Mouse (Mus musculus) cerebellum, postnatal 14 days (tissue): ENCODE data around the gene Misp.
A peak's percentile ranks its signal among the peaks of the same experiment; 100 is the strongest.

Experiments used
- DNase-seq, 2 experiments: peaks; one replicate each; pipeline ENCODE4 v3.0.0; 2021; ENCODE audit warnings: mixed read lengths in 2 of 2

Misp gene

GRCm38 (mm10) chr10:79824413-79824812 lies 3.6 kb downstream of the Misp start:
- no peak for DNase-seq

- DNase-seq = no peak
These were observed 10.8 kb downstream of the Misp start for GRCm38 (mm10) chr10:79831583-79831982.

DNA sequence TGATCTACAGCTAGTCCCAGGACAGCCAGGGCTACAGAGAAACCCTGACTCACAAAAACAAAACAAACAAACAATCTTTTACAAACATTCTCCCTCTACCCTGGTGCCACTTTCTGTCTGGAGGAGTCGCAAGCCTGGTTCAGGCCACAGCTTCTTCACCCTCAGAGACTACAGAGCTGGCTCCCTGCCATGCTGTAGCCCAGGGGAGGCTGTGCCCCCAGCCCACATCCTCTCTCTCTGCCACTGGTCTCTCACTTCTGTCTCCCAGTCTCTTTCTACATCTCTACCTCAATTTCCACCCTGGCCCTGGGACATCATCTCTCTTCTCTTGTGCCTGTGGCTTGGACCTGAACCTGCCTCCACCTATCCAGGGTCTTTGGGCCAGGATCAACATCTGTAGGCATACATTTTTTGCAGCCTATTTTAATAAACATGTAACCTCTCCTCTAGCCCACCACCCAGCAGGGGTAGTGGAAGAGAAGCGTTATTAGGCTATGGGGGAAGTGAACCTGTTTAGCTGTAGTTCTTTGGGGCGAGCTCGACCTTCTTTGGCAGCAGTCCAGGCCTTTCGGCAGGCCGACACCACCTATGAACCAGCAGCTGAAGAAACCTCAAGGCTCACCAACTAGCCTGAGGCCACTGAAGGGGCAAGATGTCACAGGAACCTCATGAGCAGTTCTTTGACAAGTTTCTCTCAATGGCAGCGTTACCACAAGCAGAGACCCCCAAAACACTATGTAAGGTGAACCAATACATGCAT lies 11.4 kb downstream of the Misp start:
- DNase-seq = no peak

DNA sequence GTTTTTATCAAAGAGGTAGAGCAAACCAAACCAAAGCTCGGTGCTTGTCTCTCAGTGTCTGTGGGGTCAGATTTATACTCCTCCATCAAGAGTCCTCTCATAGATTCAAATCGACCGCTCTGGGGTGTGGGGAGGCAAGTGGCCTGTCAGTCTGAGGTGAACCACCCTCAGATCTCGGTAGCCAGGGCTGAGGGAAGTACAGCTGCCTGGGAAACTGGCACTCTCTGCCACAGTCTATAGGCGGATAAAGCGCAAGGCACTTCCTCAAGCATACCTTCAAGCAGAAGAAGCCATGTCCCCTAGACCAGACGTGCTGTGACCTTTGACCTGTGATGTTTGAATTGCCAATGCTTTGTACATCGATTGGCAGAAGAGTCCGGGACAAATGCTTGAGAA lies 12.0 kb downstream of the Misp start:
- no peak for DNase-seq

GRCm38 (mm10) chr10:79834769-79835398 lies 14.1 kb downstream of the Misp start:
- DNase-seq = peak; percentile 88 to 90

- DNase-seq = no peak
These were observed 16.1 kb downstream of the Misp start for GRCm38 (mm10) chr10:79836918-79837317.

- no peak for DNase-seq
These were observed 17.4 kb downstream of the Misp start for GRCm38 (mm10) chr10:79838151-79838550.

DNA sequence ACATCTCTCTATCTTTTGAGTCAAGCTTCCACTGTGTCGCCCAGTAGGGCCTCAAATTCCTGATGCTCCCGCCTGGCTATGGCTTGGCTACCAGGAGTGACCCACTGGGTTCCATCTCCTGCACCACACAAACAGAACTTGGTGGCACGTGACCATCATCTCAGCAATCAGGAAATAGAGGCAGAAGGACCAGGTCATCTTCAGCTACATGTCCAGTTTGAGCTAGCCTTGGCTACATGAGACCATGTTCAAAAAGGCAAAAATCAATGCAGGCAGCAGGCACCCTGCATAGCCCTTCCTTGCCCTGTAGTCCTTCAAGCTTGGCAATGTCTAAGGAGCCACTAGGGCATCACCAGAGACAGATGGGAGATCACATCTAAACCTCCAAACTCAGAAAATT lies 19.3 kb downstream of the Misp start:
- peak in 1 of 2 experiments; percentile 10 for DNase-seq

- DNase-seq = peak; percentile 69 to 73
These were observed 20.1 kb downstream of the Misp start for GRCm38 (mm10) chr10:79840644-79841551.

- DNase-seq = no peak
These were observed 21.5 kb downstream of the Misp start for GRCm38 (mm10) chr10:79842322-79842721.

DNA sequence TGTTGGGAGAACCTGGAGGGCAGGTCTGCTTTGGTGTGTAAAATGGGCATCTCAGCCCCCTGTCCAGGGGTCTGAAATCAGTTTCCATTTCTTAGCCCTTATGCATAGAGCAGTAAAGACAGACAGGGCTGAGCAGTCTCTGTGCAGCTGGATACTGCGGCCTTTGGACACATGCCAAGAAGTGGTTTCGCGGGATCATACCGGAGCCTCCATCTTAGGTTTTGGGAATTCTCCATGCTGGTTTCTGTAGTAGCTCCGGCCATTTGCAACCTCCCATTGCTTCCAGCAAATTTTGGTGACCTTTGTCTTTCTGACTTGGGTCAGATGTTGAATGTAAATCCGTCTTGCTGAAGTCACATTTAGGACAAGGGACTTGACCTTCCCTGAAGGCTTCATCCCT lies 22.7 kb downstream of the Misp start:
- peak in 1 of 2 experiments; percentile 50 for DNase-seq

- DNase-seq = no peak
These were observed 25.8 kb downstream of the Misp start for GRCm38 (mm10) chr10:79846553-79846952.

- DNase-seq = no peak
These were observed 29.3 kb downstream of the Misp start for GRCm38 (mm10) chr10:79849941-79850628.

DNA sequence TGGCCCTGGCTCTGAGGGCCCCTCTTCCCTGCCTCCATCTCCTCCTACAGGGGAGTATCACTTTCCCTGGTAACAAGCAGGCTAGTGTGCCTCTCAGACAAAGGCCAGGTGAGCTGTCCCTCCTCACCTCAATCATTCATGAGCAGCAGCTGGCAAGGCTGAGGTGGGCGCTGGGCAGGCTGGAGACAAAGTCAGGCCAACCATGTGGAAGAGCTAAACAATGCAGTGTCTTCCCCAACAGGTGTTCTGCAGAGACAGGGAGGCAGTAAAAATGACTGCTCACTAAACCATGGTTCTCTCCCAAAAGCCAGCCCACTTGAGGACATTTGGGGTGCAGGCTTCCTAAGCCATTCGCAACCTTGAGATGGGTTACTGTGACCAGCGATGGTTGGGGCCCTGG lies 30.9 kb downstream of the Misp start:
- no peak for DNase-seq

GRCm38 (mm10) chr10:79852107-79852789 lies 31.5 kb downstream of the Misp start:
- DNase-seq = no peak

DNA sequence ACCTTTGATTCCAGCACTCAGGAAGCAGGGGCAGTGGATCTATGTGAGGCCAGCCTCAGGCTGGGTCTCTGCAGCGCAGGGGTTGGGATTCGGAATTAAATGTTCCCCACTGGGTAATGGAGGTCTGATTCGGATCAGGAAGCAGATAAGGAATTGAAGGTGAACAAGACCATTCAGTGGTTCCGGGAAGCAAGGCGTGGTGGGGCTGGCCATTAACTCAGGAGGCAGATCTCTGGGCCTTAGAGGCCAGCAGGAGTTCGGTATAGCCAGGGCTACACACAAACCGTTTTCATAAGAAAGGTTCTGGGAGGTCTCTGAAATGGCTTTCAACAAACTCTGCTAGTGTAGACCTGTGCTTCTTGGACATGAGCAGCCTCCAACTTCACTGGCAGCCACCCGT lies 32.0 kb downstream of the Misp start:
- no peak for DNase-seq

DNA sequence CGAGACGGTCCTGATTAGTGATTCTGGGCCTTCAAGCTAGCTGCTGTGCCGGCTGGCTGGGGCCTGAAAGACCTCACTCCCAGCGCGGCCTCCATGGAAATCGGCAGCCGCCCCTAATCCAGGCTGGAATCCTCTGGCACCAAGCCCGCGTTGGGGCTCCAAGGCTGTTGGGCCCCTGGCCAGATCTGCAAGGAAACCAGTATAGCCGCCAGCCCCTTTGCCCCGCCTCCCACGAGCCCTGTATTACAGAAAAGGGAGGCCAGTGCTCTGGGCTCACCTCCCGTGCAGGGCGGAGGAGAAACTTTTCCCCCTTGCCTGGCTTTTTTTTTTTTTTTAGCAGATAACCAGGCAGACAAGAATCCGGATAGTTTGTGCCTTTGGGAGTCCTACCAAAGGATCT lies 32.6 kb downstream of the Misp start:
- peak; percentile 95 to 97 for DNase-seq

GRCm38 (mm10) chr10:79853860-79854795 lies 33.3 kb downstream of the Misp start, which contains the start of gene Ptbp1:
TSS of gene Ptbp1 (plus strand) at chr10:79854427.
- DNase-seq = peak; percentile 100

GRCm38 (mm10) chr10:79854801-79855541 lies 34.2 kb downstream of the Misp start:
- peak; percentile 78 to 80 for DNase-seq

DNA sequence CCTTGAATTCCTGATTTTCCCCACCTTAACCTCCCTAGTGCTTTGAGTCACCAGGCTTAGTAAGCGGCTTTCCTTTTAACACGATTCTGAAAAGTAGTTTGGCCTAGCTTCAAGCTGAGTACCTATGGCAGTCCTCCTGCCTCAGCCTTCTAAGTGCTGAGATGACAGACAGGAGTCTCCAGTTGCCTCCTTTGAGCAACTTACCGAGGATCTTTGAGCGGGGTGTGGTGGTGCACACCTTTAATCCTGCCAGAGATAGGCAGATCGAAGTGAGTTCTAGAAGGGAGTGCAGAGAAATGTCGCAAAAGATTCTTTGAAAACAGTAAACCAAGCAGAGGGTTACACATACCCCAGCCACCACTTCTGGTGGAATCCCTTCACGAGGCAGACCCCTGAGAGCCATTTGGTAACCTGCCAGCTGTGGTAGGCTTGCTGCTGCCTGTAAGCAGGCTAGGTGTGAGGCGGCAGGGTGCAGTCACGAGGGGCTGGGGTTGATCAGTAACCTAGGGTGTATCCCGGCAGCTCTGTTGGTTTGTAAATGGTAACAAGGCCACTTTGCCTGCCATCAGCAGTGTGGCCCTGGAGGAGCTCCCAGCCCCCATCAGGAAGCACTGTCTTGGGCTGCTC lies 34.9 kb downstream of the Misp start:
- peak; percentile 63 to 68 for DNase-seq
